Mouse (Mus musculus): ENCODE data around the gene Fh1. TPM values are rescaled to one million over a fixed set of nuclear protein-coding genes. Genes with fewer than 3 reads are reported as not detected.

The Fh1 gene
- total and polyA plus RNA-seq, 2 experiments, result 58.5 to 162 TPM

GRCm38 (mm10) chr1:175640435-175641150 is 15.2 kb upstream of the Fh1 start:
- no peak for DNase-seq (ENCODE audit: extremely low read depth, low read depth, low spot score)
- Histone ChIP-seq H3K4me3 (ENCODE audit: insufficient read depth, low read depth, low read length) (no peak overlapping the region), H3K9ac (ENCODE audit: low read depth, low read length) (no peak overlapping the region), H3K79me2 (ENCODE audit: control insufficient read depth, insufficient read depth, low read length) (0 out of 2 replicates have a peak, but pooled peaks cover 5% of the 10 kb centered on the region), H3K36me3 (ENCODE audit: control insufficient read depth, insufficient read depth, low read length) (peaks cover 64% of the 10 kb centered on the region), H3K27me3 (ENCODE audit: control insufficient read depth, insufficient read depth, low read length) (no peaks in the 10 kb centered on the region), H3K27ac (replicated peaks; ENCODE audit: insufficient read depth, low read depth, low read length) (no peak overlapping the region), H3K4me1 (ENCODE audit: control insufficient read depth, insufficient read depth, low read length) (peaks cover 9% of the 10 kb centered on the region; the same call in 1 of the 2 replicates)
- TF ChIP-seq CTCF (IDR thresholded peaks at IDR 0.05; ENCODE audit: low read depth, low read length) (no peak), POLR2A (IDR thresholded peaks at IDR 0.05; ENCODE audit: extremely low read depth, insufficient read depth, low read length) (no peak)
- 79% methylated on average over 6 of the region's 6 CpGs for WGBS

- Histone ChIP-seq H3K9ac (ENCODE audit: low read depth, low read length) (no peak overlapping the region), H3K27me3 (ENCODE audit: control insufficient read depth, insufficient read depth, low read length) (no peaks in the 10 kb centered on the region), H3K36me3 (ENCODE audit: control insufficient read depth, insufficient read depth, low read length) (peaks cover 60% of the 10 kb centered on the region), H3K79me2 (ENCODE audit: control insufficient read depth, insufficient read depth, low read length) (0 out of 2 replicates have a peak, but pooled peaks cover 5% of the 10 kb centered on the region), H3K4me3 (ENCODE audit: insufficient read depth, low read depth, low read length) (no peak overlapping the region), H3K4me1 (ENCODE audit: control insufficient read depth, insufficient read depth, low read length) (peaks cover 14% of the 10 kb centered on the region; the same call in 1 of the 2 replicates), H3K27ac (replicated peaks; ENCODE audit: insufficient read depth, low read depth, low read length) (no peak overlapping the region)
- WGBS, result 57% methylated on average over 7 of the region's 7 CpGs
- no peak for DNase-seq (ENCODE audit: extremely low read depth, low read depth, low spot score)
- no peak for TF ChIP-seq CTCF (IDR thresholded peaks at IDR 0.05; ENCODE audit: low read depth, low read length)
- no peak for TF ChIP-seq POLR2A (IDR thresholded peaks at IDR 0.05; ENCODE audit: extremely low read depth, insufficient read depth, low read length)
These were observed 13.6 kb upstream of the Fh1 start for GRCm38 (mm10) chr1:175639072-175639471.

- DNase-seq (ENCODE audit: extremely low read depth, low read depth, low spot score), result no peak
- Histone ChIP-seq H3K4me3 (ENCODE audit: insufficient read depth, low read depth, low read length) (no peak overlapping the region), H3K36me3 (ENCODE audit: control insufficient read depth, insufficient read depth, low read length) (peaks cover 55% of the 10 kb centered on the region), H3K27ac (replicated peaks; ENCODE audit: insufficient read depth, low read depth, low read length) (no peak overlapping the region), H3K27me3 (ENCODE audit: control insufficient read depth, insufficient read depth, low read length) (no peaks in the 10 kb centered on the region), H3K79me2 (ENCODE audit: control insufficient read depth, insufficient read depth, low read length) (peaks cover 9% of the 10 kb centered on the region; the same call in 1 of the 2 replicates), H3K4me1 (ENCODE audit: control insufficient read depth, insufficient read depth, low read length) (peaks cover 14% of the 10 kb centered on the region; the same call in 1 of the 2 replicates), H3K9ac (ENCODE audit: low read depth, low read length) (no peak overlapping the region)
- 74% methylated on average over 7 of the region's 7 CpGs for WGBS
- TF ChIP-seq CTCF (IDR thresholded peaks at IDR 0.05; ENCODE audit: low read depth, low read length) (no peak), POLR2A (IDR thresholded peaks at IDR 0.05; ENCODE audit: extremely low read depth, insufficient read depth, low read length) (no peak)
These were observed 12.2 kb upstream of the Fh1 start for GRCm38 (mm10) chr1:175637677-175638076.

- peak overlapping the region; percentile 87 for H3K9ac ChIP-seq (ENCODE audit: low read depth, low read length)
- 66% methylated on average over 14 of the region's 14 CpGs for WGBS
- DNase-seq (ENCODE audit: extremely low read depth, low read depth, low spot score), result no peak
- peak overlapping the region; percentile 99 for H3K27ac ChIP-seq (replicated peaks; ENCODE audit: insufficient read depth, low read depth, low read length)
- H3K27me3 ChIP-seq (ENCODE audit: control insufficient read depth, insufficient read depth, low read length), result no peaks in the 10 kb centered on the region
- H3K4me1 ChIP-seq (ENCODE audit: control insufficient read depth, insufficient read depth, low read length), result peaks cover 20% of the 10 kb centered on the region; the same call in 1 of the 2 replicates
- H3K36me3 ChIP-seq (ENCODE audit: control insufficient read depth, insufficient read depth, low read length), result peaks cover 16% of the 10 kb centered on the region; the same call in 1 of the 2 replicates
- peak overlapping the region; percentile 94 for H3K4me3 ChIP-seq (ENCODE audit: insufficient read depth, low read depth, low read length)
- no peak for TF ChIP-seq POLR2A (IDR thresholded peaks at IDR 0.05; ENCODE audit: extremely low read depth, insufficient read depth, low read length)
- no peak for TF ChIP-seq CTCF (IDR thresholded peaks at IDR 0.05; ENCODE audit: low read depth, low read length)
- H3K79me2 ChIP-seq (ENCODE audit: control insufficient read depth, insufficient read depth, low read length), result peaks cover 9% of the 10 kb centered on the region; the same call in 1 of the 2 replicates
These were observed 7.0 kb upstream of the Fh1 start for GRCm38 (mm10) chr1:175632470-175632869.

GRCm38 (mm10) chr1:175631721-175632221 is 6.3 kb upstream of the Fh1 start:
- Histone ChIP-seq H3K79me2 (ENCODE audit: control insufficient read depth, insufficient read depth, low read length) (peaks cover 9% of the 10 kb centered on the region; the same call in 1 of the 2 replicates), H3K36me3 (ENCODE audit: control insufficient read depth, insufficient read depth, low read length) (peaks cover 9% of the 10 kb centered on the region; the same call in 1 of the 2 replicates), H3K27me3 (ENCODE audit: control insufficient read depth, insufficient read depth, low read length) (no peaks in the 10 kb centered on the region), H3K9ac (ENCODE audit: low read depth, low read length) (peak overlapping the region; percentile 58), H3K4me1 (ENCODE audit: control insufficient read depth, insufficient read depth, low read length) (peaks cover 20% of the 10 kb centered on the region; the same call in 1 of the 2 replicates), H3K27ac (replicated peaks; ENCODE audit: insufficient read depth, low read depth, low read length) (peak overlapping the region; percentile 99), H3K4me3 (ENCODE audit: insufficient read depth, low read depth, low read length) (peak overlapping the region; percentile 94)
- 9% methylated on average over 10 of the region's 10 CpGs for WGBS
- DNase-seq (ENCODE audit: extremely low read depth, low read depth, low spot score), result peak; percentile 99
- TF ChIP-seq CTCF (IDR thresholded peaks at IDR 0.05; ENCODE audit: low read depth, low read length), result no peak
- no peak for TF ChIP-seq POLR2A (IDR thresholded peaks at IDR 0.05; ENCODE audit: extremely low read depth, insufficient read depth, low read length)
